Mouse (Mus musculus) heart, embryonic 16.5 days (tissue): ENCODE data around the gene Slc27a3. TPM values are rescaled to one million over a fixed set of nuclear protein-coding genes. Genes with fewer than 3 reads are reported as not detected.

Experiments used
- ATAC-seq: fragments of 200-750 bp; cut with Nextera tagmentation; replicated peaks from 2 replicates; pipeline ENCODE4 v1.8.0; 2017; ENCODE audit warnings: moderate number of reproducible peaks; ENCODE audit not compliant: insufficient read depth, low FRiP score; ENCODE audit errors: extremely low read depth
- H3K27ac ChIP-seq: fragments of 300-500 bp; sonication (generic); 2 replicates; pipeline ENCODE4 v1.5.1; 2014; ENCODE audit warnings: mild to moderate bottlenecking, low read length, control low read depth, moderate library complexity
- H3K27me3 ChIP-seq: fragments of 300-500 bp; sonication (generic); 2 replicates; pipeline ENCODE4 v1.6.1; 2014; ENCODE audit warnings: low read length, mixed read lengths; ENCODE audit not compliant: control insufficient read depth, insufficient read depth
- H3K36me3 ChIP-seq: fragments of 300-500 bp; sonication (generic); 2 replicates; pipeline ENCODE4 v1.6.1; 2014; ENCODE audit not compliant: control insufficient read depth, insufficient read depth
- H3K4me1 ChIP-seq: fragments of 300-500 bp; sonication (generic); 2 replicates; pipeline ENCODE4 v1.6.1; 2014; ENCODE audit warnings: low read length, mixed read lengths; ENCODE audit not compliant: control insufficient read depth, insufficient read depth
- H3K4me2 ChIP-seq: fragments of 300-500 bp; sonication (generic); 2 replicates; pipeline ENCODE4 v1.6.1; 2014; ENCODE audit warnings: low read depth, mild to moderate bottlenecking, control low read depth, low read length
- H3K4me3 ChIP-seq: fragments of 300-500 bp; sonication (generic); 2 replicates; pipeline ENCODE4 v1.5.1; 2014; ENCODE audit warnings: mild to moderate bottlenecking, control low read depth, low read length
- H3K9ac ChIP-seq: fragments of 300-500 bp; sonication (generic); 2 replicates; pipeline ENCODE4 v1.6.1; 2014; ENCODE audit warnings: low read length, control low read depth
- H3K9me3 ChIP-seq: fragments of 300-500 bp; sonication (generic); replicated peaks from 2 replicates; pipeline ENCODE4 v1.6.1; 2016; ENCODE audit warnings: low read length; ENCODE audit not compliant: control insufficient read depth
- WGBS: fragments of 180-500 bp; shearing (Covaris S2); extraction: QIAGEN DNeasy Blood & Tissue Kit; methylation state at CpG from one replicate; pipeline ENCODE4 v1.1.7; 2014; 5-methylcytosine and 5-hydroxymethylcytosine counted together
- polyA plus RNA-seq: library from polyadenylated mRNA; unstranded; fragments of >200 nt; fragmentation: Nextera tagmentation; extraction: Ambion mirVana; gene quantifications from 2 replicates; pipeline ENCODE4 v1.2.1, GENCODE M21; 2015

Gene Slc27a3
- polyA plus RNA-seq, 1 experiment from 2014 or later: 5.6 TPM

DNA sequence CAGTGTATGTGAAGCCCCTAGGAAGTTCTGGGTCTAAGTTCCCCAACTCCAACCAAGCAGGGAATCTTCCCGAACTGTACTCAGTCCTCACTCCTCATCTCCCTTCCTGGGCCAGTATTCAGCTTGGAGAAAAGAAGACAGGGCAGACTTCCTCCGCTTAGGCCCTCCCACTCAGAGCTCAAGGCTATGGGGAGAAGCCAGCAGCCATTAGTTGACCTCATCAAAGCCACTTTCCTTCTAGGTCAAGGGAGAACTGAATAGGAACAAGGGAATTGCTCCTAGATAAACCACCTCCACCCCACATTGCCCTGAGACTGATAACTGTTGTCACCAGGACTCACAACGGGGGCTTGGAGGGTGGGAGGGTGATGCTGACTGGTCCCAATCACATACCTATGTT is 14.4 kb upstream of the Slc27a3 start:
- Histone ChIP-seq H3K9me3 (no peaks in the 10 kb centered on the region), H3K4me2 (no peak overlapping the region), H3K9ac (no peak overlapping the region), H3K4me1 (no peaks in the 10 kb centered on the region), H3K27ac (no peak overlapping the region), H3K36me3 (peaks cover 88% of the 10 kb centered on the region), H3K27me3 (no peaks in the 10 kb centered on the region), H3K4me3 (no peak overlapping the region)
- 78% methylated on average over 3 of the region's 3 CpGs for WGBS
- ATAC-seq: no peak

DNA sequence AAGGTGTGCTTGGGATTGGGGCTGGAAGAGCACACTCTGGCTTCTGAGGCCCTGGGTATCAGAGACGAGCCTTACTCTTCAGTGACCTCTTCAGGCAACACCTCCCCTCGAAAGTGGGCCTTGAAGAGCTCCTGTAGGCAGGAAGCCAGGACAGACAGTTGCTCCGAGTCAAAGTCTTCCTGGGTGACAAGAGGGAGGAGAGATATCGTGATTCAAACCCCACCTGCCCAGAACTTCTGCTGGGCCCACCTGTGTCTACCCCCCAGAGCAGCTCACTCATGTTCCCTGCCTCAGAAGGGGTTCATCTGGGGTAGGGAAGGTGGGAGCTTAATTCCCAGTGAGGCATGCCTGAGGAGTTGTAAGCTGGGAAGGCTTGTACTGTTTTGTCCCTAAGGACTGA is 11.3 kb upstream of the Slc27a3 start:
- H3K9me3 ChIP-seq: no peaks in the 10 kb centered on the region
- no peaks in the 10 kb centered on the region for H3K4me1 ChIP-seq
- H3K9ac ChIP-seq: no peak overlapping the region
- no peak for ATAC-seq
- WGBS: 61% methylated on average over 4 of the region's 4 CpGs
- no peak overlapping the region for H3K4me3 ChIP-seq
- no peaks in the 10 kb centered on the region for H3K27me3 ChIP-seq
- no peak overlapping the region for H3K27ac ChIP-seq
- no peak overlapping the region for H3K4me2 ChIP-seq
- H3K36me3 ChIP-seq: peaks cover 78% of the 10 kb centered on the region

DNA sequence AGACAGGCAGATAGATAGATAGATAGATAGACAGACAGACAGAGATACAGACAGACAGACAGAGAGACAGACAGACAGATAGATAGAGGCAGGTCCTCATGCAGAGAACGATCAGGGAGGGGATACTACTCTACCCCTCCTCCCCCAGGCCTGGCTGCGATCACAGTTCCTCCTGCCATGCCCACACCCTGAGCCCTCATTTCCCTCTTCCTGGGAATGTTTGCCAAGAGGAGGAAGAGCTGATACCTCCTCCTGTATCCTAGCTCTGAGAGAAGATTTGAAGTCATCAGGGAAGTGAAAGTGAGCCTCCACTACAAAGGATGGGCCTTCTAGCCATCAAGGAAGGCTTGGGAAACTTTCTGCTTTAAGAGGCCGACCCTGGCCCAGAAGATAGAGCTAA is 5.9 kb upstream of the Slc27a3 start:
- ATAC-seq: no peak
- no peaks in the 10 kb centered on the region for H3K9me3 ChIP-seq
- WGBS: 80% methylated on average over 3 of the region's 3 CpGs

DNA sequence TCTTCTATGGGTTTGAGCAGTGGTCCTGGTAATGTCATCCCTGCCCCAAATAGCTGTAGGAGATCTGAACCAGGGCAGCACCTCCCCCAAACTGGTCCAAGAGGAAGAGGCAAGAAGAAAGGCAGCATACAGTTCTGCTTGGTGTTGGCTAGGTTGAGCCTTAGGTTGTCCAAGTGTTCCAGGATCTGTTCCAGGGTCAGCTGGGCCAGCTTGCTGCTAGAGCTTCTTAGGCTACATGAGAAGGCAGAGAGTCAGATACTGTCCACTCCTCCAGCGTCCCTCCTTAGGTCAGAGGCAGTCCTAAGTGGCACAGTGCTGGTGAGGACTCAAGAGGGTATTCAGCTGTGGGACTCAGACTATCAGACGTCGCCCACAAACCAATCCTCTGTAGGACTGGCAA is 2.9 kb upstream of the Slc27a3 start:
- Histone ChIP-seq H3K9ac (no peak overlapping the region), H3K36me3 (peaks cover 38% of the 10 kb centered on the region), H3K27ac (no peak overlapping the region), H3K9me3 (no peaks in the 10 kb centered on the region), H3K4me2 (no peak overlapping the region), H3K4me3 (no peak overlapping the region), H3K27me3 (no peaks in the 10 kb centered on the region), H3K4me1 (peaks cover 19% of the 10 kb centered on the region)
- no peak for ATAC-seq
- 84% methylated on average over 3 of the region's 3 CpGs for WGBS

More for the DNA sequence above, 5.9 kb upstream of the Slc27a3 start:
- Histone ChIP-seq H3K9ac (no peak overlapping the region), H3K27ac (no peak overlapping the region), H3K4me1 (no peaks in the 10 kb centered on the region), H3K4me2 (no peak overlapping the region), H3K36me3 (peaks cover 63% of the 10 kb centered on the region), H3K4me3 (no peak overlapping the region), H3K27me3 (no peaks in the 10 kb centered on the region)

DNA sequence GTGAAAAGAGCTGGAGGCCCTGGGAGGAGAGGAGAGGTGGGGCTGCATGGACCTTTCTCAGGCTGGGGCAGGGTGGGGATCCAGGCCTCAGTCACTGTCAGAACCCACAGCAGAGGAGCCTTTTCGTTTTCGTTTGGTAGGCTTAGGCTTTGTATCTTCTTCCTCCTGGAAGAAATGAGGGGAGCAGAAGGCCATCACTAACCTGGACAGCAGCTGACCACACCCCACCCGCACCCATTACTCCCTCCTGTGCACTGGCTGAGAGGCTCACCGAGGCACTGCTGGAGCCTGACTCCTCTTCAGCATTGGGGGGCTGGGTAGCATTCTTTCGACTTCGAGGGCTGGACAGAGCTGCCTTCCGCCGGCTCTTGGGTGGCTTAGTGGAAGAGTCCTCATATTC is 2.2 kb upstream of the Slc27a3 start:
- H3K27me3 ChIP-seq: no peaks in the 10 kb centered on the region
- no peak overlapping the region for H3K9ac ChIP-seq
- H3K27ac ChIP-seq: no peak overlapping the region
- no peaks in the 10 kb centered on the region for H3K9me3 ChIP-seq
- no peak overlapping the region for H3K4me3 ChIP-seq
- H3K4me2 ChIP-seq: no peak overlapping the region
- 86% methylated on average over 8 of the region's 8 CpGs for WGBS
- H3K36me3 ChIP-seq: peaks cover 38% of the 10 kb centered on the region
- no peak for ATAC-seq
- H3K4me1 ChIP-seq: peaks cover 25% of the 10 kb centered on the region

DNA sequence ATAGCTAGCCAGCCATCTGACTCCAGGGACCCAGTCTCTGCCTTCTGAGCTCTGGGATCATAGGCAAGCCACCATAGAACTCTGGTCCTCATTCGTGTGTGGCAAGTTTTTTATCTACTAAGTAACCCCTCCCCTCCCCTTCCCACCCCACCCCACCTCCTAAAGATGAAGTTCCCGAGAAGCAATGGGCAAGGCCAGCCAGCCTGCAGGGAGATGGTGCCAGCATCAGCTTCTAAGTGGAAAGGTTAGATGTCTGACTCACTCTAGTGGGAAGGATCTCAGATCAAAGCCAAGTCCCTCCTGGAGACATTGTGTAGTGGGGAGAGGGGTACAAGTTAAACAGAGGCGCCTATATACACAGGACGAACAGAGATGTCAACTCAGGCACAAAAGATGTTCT is 1.3 kb upstream of the Slc27a3 start:
- Histone ChIP-seq H3K27ac (no peak overlapping the region), H3K4me3 (no peak overlapping the region), H3K9ac (no peak overlapping the region), H3K4me2 (no peak overlapping the region), H3K36me3 (peaks cover 32% of the 10 kb centered on the region), H3K4me1 (peaks cover 25% of the 10 kb centered on the region), H3K9me3 (no peaks in the 10 kb centered on the region), H3K27me3 (no peaks in the 10 kb centered on the region)
- ATAC-seq: no peak
- WGBS: 62% methylated on average over 4 of the region's 4 CpGs

DNA sequence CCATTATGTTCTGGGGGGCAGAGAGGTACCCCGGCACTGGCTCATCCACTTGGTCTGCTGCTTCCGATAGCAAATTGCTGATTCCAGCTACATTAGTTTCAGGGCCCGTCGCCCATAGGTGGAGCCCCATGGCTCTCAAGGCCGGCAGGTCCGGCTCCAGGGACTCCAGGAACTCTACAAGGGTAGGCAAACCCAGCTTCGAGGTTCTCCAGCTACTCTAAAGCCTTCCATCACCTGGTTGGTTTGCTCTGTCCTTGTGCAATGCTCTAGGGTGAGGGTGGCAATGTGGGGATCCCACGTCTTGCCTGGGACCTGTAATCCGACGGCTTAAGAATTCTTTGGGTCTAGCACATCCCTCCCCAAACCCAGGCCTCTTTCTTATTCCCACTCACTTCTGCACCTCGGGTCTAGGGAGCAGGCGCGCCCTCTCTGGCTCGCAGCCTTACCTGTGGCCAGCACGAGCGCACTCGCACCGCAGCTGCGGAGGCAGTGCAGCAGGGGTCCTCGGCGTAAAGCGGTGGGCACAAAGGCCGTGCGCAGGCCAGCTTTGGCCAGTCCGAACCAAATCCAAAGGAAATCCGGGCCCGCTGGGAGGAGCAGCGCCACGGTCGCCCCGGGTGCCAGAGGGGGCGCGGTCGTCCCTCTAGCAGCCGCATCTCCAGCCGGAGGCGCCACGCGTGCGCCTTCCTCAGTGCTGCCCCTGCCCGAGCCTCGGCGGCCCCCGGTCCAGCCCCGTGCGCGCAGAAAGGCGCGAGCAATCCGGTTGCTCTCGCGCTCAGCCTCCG is 820 bp downstream of the Slc27a3 start:
- H3K27ac ChIP-seq: peak overlapping the region; percentile 66
- 5% methylated on average over 53 of the region's 53 CpGs for WGBS
- no peaks in the 10 kb centered on the region for H3K9me3 ChIP-seq
- H3K4me3 ChIP-seq: peak overlapping the region; percentile 72
- peak overlapping the region; percentile 84 for H3K9ac ChIP-seq
- H3K4me2 ChIP-seq: peak overlapping the region; percentile 100
- peaks cover 25% of the 10 kb centered on the region for H3K4me1 ChIP-seq
- no peaks in the 10 kb centered on the region for H3K27me3 ChIP-seq
- peaks cover 23% of the 10 kb centered on the region for H3K36me3 ChIP-seq
- ATAC-seq: peak; percentile 43

DNA sequence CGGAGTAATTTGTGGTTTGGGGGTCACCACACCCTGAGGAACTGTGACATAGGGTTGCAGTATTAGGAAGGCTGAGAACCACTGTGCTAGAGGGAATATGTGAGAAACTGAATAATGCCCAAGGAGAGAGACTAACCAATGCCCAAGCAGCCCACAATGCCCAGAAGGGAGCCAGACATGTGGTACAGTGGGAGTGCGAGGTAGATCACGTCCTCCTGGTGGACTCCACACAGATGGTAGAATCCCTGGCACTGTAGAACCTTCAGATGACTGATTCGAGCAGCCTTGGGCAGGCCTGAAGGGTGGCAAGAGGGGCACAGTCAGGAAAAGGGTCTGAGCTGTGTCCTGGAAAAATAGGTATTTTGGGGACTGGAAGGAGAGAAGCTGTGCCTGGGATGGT is 1.5 kb downstream of the Slc27a3 start:
- ATAC-seq: no peak
- H3K4me3 ChIP-seq: no peak overlapping the region
- H3K27ac ChIP-seq: no peak overlapping the region
- H3K27me3 ChIP-seq: no peaks in the 10 kb centered on the region
- H3K36me3 ChIP-seq: peaks cover 15% of the 10 kb centered on the region
- 87% methylated on average over 4 of the region's 4 CpGs for WGBS
- peak overlapping the region; percentile 100; the same call in 1 of the 2 replicates for H3K4me2 ChIP-seq
- H3K4me1 ChIP-seq: peaks cover 25% of the 10 kb centered on the region
- H3K9ac ChIP-seq: no peak overlapping the region
- H3K9me3 ChIP-seq: no peaks in the 10 kb centered on the region

DNA sequence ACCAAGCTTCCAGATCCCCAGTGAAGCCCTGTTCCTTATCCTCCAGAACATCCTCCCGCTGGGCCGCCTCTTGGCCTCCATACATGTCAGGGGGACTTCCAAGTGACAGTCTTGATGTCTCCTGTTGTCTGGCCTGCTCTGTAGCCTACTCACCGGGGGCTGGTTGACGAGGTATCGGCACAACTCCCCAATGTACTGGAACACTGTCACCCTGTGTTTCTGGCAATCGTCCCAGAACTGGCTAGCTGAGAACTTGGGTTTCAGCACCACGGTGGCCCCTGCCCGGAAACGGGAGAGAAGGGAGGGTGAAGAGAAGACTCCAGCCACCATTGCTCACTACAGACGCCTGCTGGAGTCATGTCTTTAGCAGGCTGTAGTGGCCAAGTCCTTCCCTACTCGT is 2.3 kb downstream of the Slc27a3 start:
- H3K4me2 ChIP-seq: peak overlapping the region; percentile 27
- H3K27ac ChIP-seq: no peak overlapping the region
- H3K4me3 ChIP-seq: no peak overlapping the region
- ATAC-seq: no peak
- H3K9me3 ChIP-seq: no peaks in the 10 kb centered on the region
- H3K27me3 ChIP-seq: no peaks in the 10 kb centered on the region
- 26% methylated on average over 11 of the region's 11 CpGs for WGBS
- peaks cover 10% of the 10 kb centered on the region; the same call in 1 of the 2 replicates for H3K36me3 ChIP-seq
- peaks cover 25% of the 10 kb centered on the region for H3K4me1 ChIP-seq
- peak overlapping the region; percentile 3; the same call in 1 of the 2 replicates for H3K9ac ChIP-seq
